Mouse (Mus musculus) liver, postnatal 0 days (tissue): ENCODE results near the gene Wdr91. TPM values are rescaled to one million over a fixed set of nuclear protein-coding genes. Genes with fewer than 3 reads are reported as not detected.

Experiments
- ATAC-seq: fragments of 200-750 bp; cut with Nextera tagmentation; 2 replicates; pipeline ENCODE4 v1.8.0; 2017; ENCODE audit warnings: mild to moderate bottlenecking, moderate library complexity
- DNase-seq: peaks from one replicate; pipeline ENCODE4 v3.0.0-alpha.2; 2016
- H3K27ac ChIP-seq: fragments of 300-500 bp; sonication (generic); 2 replicates; pipeline ENCODE4 v1.5.1; 2014; ENCODE audit warnings: antibody characterized with exemption, moderate library complexity, mild to moderate bottlenecking, low read depth
- H3K27me3 ChIP-seq: fragments of 300-500 bp; sonication (generic); 2 replicates; pipeline ENCODE4 v1.6.1; 2014; ENCODE audit warnings: low read length, control low read depth, mixed read lengths; ENCODE audit not compliant: insufficient read depth
- H3K36me3 ChIP-seq: fragments of 300-500 bp; sonication (generic); replicated peaks from 2 replicates; pipeline ENCODE4 v1.6.1; 2014; ENCODE audit warnings: mild to moderate bottlenecking, control low read depth, low read length, moderate library complexity, mixed read lengths; ENCODE audit not compliant: insufficient read depth
- H3K4me1 ChIP-seq: fragments of 300-500 bp; sonication (generic); 2 replicates; pipeline ENCODE4 v1.6.1; 2014; ENCODE audit warnings: antibody characterized with exemption, mild to moderate bottlenecking, control low read depth; ENCODE audit not compliant: insufficient read depth
- H3K4me2 ChIP-seq: fragments of 300-500 bp; sonication (generic); 2 replicates; pipeline ENCODE4 v1.6.1; 2014; ENCODE audit warnings: low read depth, mild to moderate bottlenecking, low read length, moderate library complexity, mixed read lengths
- H3K4me3 ChIP-seq: fragments of 300-500 bp; sonication (generic); 2 replicates; pipeline ENCODE4 v1.5.1; 2014; ENCODE audit warnings: low read depth, low read length
- H3K9ac ChIP-seq: fragments of 300-500 bp; sonication (generic); replicated peaks from 2 replicates; pipeline ENCODE4 v1.6.1; 2014; ENCODE audit warnings: mild to moderate bottlenecking, moderate library complexity
- H3K9me3 ChIP-seq: fragments of 300-500 bp; sonication (generic); 2 replicates; pipeline ENCODE4 v1.6.1; 2016; ENCODE audit warnings: mild to moderate bottlenecking, control low read depth, low read length, mixed read lengths
- CTCF ChIP-seq: sonication (generic); IDR thresholded peaks from 2 replicates; pipeline ENCODE4 v1.5.1; 2016; ENCODE audit warnings: antibody characterized with exemption, low read depth
- EP300 ChIP-seq: IDR thresholded peaks from 2 replicates; pipeline ENCODE4 v1.6.1; 2016; ENCODE audit warnings: antibody characterized with exemption, low read depth, mild to moderate bottlenecking
- WGBS: fragments of 180-500 bp; shearing (Covaris S2); extraction: QIAGEN DNeasy Blood & Tissue Kit; methylation state at CpG from one replicate; pipeline ENCODE4 v1.1.7; 2014; ENCODE audit not compliant: insufficient replicate concordance; 5-methylcytosine and 5-hydroxymethylcytosine counted together
- polyA plus RNA-seq: library from polyadenylated mRNA; unstranded; fragments of >200 nt; fragmentation: Nextera tagmentation; extraction: Ambion mirVana; gene quantifications from 2 replicates; pipeline ENCODE4 v1.2.1, GENCODE M21; 2015

The Wdr91 gene
- polyA plus RNA-seq, 1 experiment from 2014 or later = 5.7 TPM

GRCm38 (mm10) chr6:34938929-34939325, 28.3 kb upstream of the Wdr91 start:
- no peak for DNase-seq
- TF ChIP-seq EP300 = no peak
- H3K9ac ChIP-seq = no peak overlapping the region
- no peak overlapping the region for H3K4me3 ChIP-seq
- no peak overlapping the region for H3K27ac ChIP-seq
- H3K4me2 ChIP-seq = peak overlapping the region; percentile 20; the same call in 1 of the 2 replicates
- 34% methylated on average over 4 of the region's 4 CpGs for WGBS
- H3K27me3 ChIP-seq = no peaks in the 10 kb centered on the region
- no peaks in the 10 kb centered on the region for H3K9me3 ChIP-seq
- H3K36me3 ChIP-seq = no peaks in the 10 kb centered on the region
- no peak for ATAC-seq
- H3K4me1 ChIP-seq = peaks cover 10% of the 10 kb centered on the region

DNA sequence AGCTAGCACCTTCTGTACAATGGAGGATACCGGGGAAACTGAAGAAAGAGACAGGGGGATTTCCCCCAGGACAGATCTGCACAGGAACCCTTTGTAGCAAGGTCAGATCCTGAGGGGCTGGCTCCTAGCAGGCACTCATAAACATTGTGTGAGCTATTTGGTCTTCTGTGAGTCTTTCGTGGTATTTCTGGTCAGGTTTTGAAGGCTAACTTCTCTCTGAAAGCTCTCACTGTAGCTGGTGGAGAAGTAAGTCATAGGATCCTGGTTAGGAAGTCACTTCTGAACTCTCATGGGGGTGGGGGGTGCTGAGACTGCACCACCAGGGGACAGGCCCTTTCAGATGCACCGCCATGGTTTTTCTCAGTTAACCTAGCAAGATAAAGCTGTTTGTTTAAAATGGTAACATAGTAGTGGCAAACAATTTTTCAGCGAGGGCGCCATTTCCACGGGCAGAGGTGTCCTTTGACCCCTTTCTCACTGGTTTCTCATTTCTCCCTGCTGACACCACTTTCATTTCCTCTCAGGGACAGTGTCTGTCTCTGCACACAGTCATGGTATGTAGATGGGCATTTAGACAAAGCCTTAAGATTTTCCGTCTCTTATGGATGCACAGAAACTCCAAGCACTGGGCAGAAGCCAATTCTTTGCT, 27.7 kb upstream of the Wdr91 start:
- peak; percentile 49; the same call in 1 of the 2 replicates for ATAC-seq
- Histone ChIP-seq H3K4me3 (no peak overlapping the region), H3K36me3 (no peaks in the 10 kb centered on the region), H3K9ac (no peak overlapping the region), H3K27me3 (no peaks in the 10 kb centered on the region), H3K4me2 (peak overlapping the region; percentile 20; the same call in 1 of the 2 replicates), H3K27ac (peak overlapping the region; percentile 36), H3K9me3 (no peaks in the 10 kb centered on the region), H3K4me1 (peaks cover 10% of the 10 kb centered on the region)
- no peak for TF ChIP-seq CTCF
- TF ChIP-seq EP300 = no peak
- no peak for DNase-seq
- WGBS = 39% methylated on average over 7 of the region's 7 CpGs

DNA sequence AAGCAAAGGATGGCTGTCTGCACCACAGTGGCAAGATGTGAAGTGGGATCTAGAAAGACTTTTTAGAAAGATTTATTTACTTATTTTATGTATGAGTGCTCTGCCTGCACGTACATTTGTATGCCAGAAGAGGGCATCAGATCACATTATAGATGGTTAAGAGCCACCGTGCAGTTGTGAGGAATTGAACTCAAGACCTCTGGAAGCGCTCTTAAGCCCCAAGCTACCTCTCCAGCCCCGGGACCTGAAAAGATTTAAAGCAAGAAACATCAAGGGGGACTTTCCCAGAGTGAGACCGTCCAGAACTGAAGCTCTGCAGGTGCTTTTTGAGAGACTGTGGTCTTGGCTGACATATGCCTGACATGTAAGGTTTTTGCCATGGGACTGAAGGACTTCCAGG, 26.1 kb upstream of the Wdr91 start:
- WGBS = 68% methylated on average over 5 of the region's 5 CpGs
- no peak for ATAC-seq
- no peaks in the 10 kb centered on the region for H3K27me3 ChIP-seq
- no peak overlapping the region for H3K4me3 ChIP-seq
- H3K36me3 ChIP-seq = no peaks in the 10 kb centered on the region
- no peaks in the 10 kb centered on the region for H3K9me3 ChIP-seq
- H3K9ac ChIP-seq = no peak overlapping the region
- no peak for DNase-seq
- peaks cover 10% of the 10 kb centered on the region for H3K4me1 ChIP-seq
- TF ChIP-seq EP300 (no peak), CTCF (peak; percentile 39)
- no peak overlapping the region for H3K4me2 ChIP-seq
- H3K27ac ChIP-seq = no peak overlapping the region

DNA sequence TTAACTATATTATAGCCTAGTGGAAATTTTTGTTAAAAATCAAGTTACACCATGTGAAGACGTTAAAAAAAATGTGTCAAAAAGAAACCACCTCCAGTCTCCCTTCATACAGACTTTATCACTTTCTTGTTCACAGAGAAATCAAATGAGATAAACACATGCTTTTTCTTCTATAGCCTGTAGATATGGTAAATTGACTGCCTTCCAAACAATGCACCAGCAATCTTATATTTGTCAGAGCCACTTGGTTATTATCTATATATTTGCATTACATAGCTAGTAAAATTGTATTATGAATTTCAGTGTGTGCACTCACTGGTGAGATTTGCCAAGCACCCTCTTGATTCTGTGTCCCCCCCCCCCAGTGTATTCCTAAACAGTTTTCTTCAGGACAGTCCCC, 22.0 kb upstream of the Wdr91 start:
- TF ChIP-seq CTCF = no peak
- no peak for TF ChIP-seq EP300
- H3K27ac ChIP-seq = no peak overlapping the region
- ATAC-seq = no peak
- H3K36me3 ChIP-seq = no peaks in the 10 kb centered on the region
- no peaks in the 10 kb centered on the region for H3K9me3 ChIP-seq
- DNase-seq = no peak
- no peak overlapping the region for H3K4me3 ChIP-seq
- H3K27me3 ChIP-seq = no peaks in the 10 kb centered on the region
- H3K4me1 ChIP-seq = no peaks in the 10 kb centered on the region
- 66% methylated on average over 1 of the region's 1 CpGs for WGBS
- no peak overlapping the region for H3K4me2 ChIP-seq
- no peak overlapping the region for H3K9ac ChIP-seq

DNA sequence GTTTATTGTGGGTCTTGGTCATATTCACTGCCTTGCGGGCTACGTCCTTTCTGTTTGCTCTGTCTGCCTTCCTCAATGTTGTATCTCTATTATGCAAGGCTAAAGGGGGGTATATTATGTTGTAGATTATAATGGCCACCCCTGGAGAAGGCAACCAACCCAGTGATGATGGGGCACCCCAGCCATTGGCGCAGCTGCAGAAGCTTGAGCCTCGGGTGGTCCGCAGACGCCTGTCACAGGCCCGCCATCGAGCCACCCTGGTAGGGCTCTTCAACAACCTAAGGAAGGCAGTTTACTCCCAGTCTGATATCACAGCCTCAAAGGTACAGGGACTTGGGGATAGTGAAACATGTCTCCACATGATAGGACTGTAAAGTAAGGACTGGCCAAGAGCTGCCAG, 16.9 kb upstream of the Wdr91 start:
- TF ChIP-seq CTCF (no peak), EP300 (no peak)
- ATAC-seq = no peak
- H3K4me2 ChIP-seq = no peak overlapping the region

GRCm38 (mm10) chr6:34927156-34927555, 16.5 kb upstream of the Wdr91 start:
- no peaks in the 10 kb centered on the region for H3K27me3 ChIP-seq
- TF ChIP-seq EP300 (no peak), CTCF (peak; percentile 91)
- H3K9ac ChIP-seq = no peak overlapping the region
- 41% methylated on average over 4 of the region's 4 CpGs for WGBS
- H3K4me3 ChIP-seq = no peak overlapping the region
- no peak overlapping the region for H3K4me2 ChIP-seq
- no peaks in the 10 kb centered on the region for H3K36me3 ChIP-seq
- H3K9me3 ChIP-seq = no peaks in the 10 kb centered on the region
- no peak overlapping the region for H3K27ac ChIP-seq
- peak; percentile 50; the same call in 1 of the 2 replicates for ATAC-seq
- no peaks in the 10 kb centered on the region for H3K4me1 ChIP-seq
- DNase-seq = peak; percentile 76

More for the DNA sequence above, 16.9 kb upstream of the Wdr91 start:
- no peak for DNase-seq
- H3K27me3 ChIP-seq = no peaks in the 10 kb centered on the region
- no peak overlapping the region for H3K27ac ChIP-seq
- no peak overlapping the region for H3K4me3 ChIP-seq
- 88% methylated on average over 8 of the region's 8 CpGs for WGBS
- H3K9me3 ChIP-seq = no peaks in the 10 kb centered on the region
- no peaks in the 10 kb centered on the region for H3K36me3 ChIP-seq
- no peak overlapping the region for H3K9ac ChIP-seq
- no peaks in the 10 kb centered on the region for H3K4me1 ChIP-seq
